In the genomic region with DNA sequence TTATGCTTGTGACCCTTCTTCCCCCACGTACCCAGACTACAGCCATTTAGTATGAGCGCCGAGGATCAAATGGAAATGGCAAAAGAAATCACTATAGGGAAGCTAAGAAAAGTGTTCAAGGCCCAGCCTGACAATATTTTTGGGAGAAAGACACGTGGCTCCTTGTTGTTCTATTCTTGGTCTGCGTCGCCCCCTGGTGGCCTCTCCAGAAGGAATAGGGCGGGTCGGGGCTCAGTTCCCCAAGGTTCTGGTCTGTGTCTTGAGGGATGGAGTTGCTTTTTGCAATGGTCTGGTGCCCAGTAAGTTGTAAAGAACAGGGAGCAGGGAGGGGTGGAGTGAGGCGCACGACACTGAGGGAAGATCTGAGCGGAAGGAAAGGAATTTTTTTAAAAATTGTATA, we compare ENCODE assay signal across 8 mouse cellular contexts.
DNase-seq lines count a peak whose midpoint lies in the region; ATAC-seq and TF ChIP-seq lines count a peak whose summit lies in the region.

No protein-coding gene starts in this region.

- H3K27ac ChIP-seq in gastrocnemius, adult 2 months = peak overlapping the region; percentile 87
- H3K27ac ChIP-seq in hindbrain, embryonic 16.5 days (ENCODE audit: low read depth, low read length) = no peak overlapping the region
- H3K27ac ChIP-seq in midbrain, embryonic 11.5 days (ENCODE audit: low read depth, low read length) = peak overlapping the region; percentile 80

- H3K27me3 ChIP-seq in Patski = no peaks in the 10 kb centered on the region
- H3K27me3 ChIP-seq in hindbrain, embryonic 16.5 days (replicated peaks; ENCODE audit: control insufficient read depth, insufficient read depth, low read length) = no peaks in the 10 kb centered on the region; the same call in 1 of the 2 replicates
- H3K27me3 ChIP-seq in midbrain, embryonic 11.5 days (ENCODE audit: control insufficient read depth, insufficient read depth, low read length) = peaks cover 9% of the 10 kb centered on the region; the same call in 1 of the 2 replicates

- H3K36me3 ChIP-seq in hindbrain, embryonic 16.5 days (ENCODE audit: control insufficient read depth, insufficient read depth, low read length) = no peaks in the 10 kb centered on the region
- H3K36me3 ChIP-seq in midbrain, embryonic 11.5 days (ENCODE audit: control insufficient read depth, insufficient read depth, low read length) = no peaks in the 10 kb centered on the region

- no peak for DNase-seq in Patski (ENCODE audit: low read depth, low spot score)
- DNase-seq in cerebellum, postnatal 25 days = peak; percentile 71 to 78
- DNase-seq in gastrocnemius, adult 2 months = peak; percentile 90
- DNase-seq in left cerebral cortex, postnatal 4 days = peak; percentile 92
- DNase-seq in midbrain, embryonic 11.5 days (ENCODE audit: low spot score, missing footprints) = peak; percentile 98
- peak; percentile 59 to 80 for DNase-seq in spleen, adult 18-20 months

- 3% methylated on average over 11 of the region's 11 CpGs for WGBS in hindbrain, embryonic 16.5 days
- 2% methylated on average over 11 of the region's 11 CpGs for WGBS in midbrain, embryonic 11.5 days

- H3K4me1 ChIP-seq in hindbrain, embryonic 16.5 days (ENCODE audit: control insufficient read depth, insufficient read depth, low read depth, low read length) = peaks cover 8% of the 10 kb centered on the region
- H3K4me1 ChIP-seq in midbrain, embryonic 11.5 days (ENCODE audit: control insufficient read depth, insufficient read depth, low read length) = peaks cover 22% of the 10 kb centered on the region

- CTCF ChIA-PET in Patski (lab: Charles Lee) = interaction anchor here (0.7 to 3.5 kb wide), 6 partner anchors 219 to 492 kb away, joined by 3 to 27 read pairs (median 4); no protein-coding TSS in a partner anchor

- in situ Hi-C loops in Patski (cut with MboI; ENCODE audit: low pct_unique_long_range_greater_than_20kb) = loop anchor here (5.0 kb wide), 1 partner anchor 226 kb away; no protein-coding TSS in a partner anchor

- peak overlapping the region; percentile 62 for H3K4me2 ChIP-seq in hindbrain, embryonic 16.5 days (ENCODE audit: low read length)
- no peak overlapping the region for H3K4me2 ChIP-seq in midbrain, embryonic 11.5 days

- no peak overlapping the region for H3K9ac ChIP-seq in hindbrain, embryonic 16.5 days (ENCODE audit: low read depth, low read length)
- H3K9ac ChIP-seq in midbrain, embryonic 11.5 days (ENCODE audit: low read length) = peak overlapping the region; percentile 79; the same call in 1 of the 2 replicates

- POLR2A ChIA-PET in Patski (lab: Charles Lee) = no interaction called here

- TF ChIP-seq CTCF in Patski (IDR thresholded peaks at IDR 0.05) = peak; percentile 97
- peak; percentile 92 for TF ChIP-seq CTCF in gastrocnemius, adult 2 months (IDR thresholded peaks at IDR 0.05)

- no peaks in the 10 kb centered on the region for H3K9me3 ChIP-seq in hindbrain, embryonic 16.5 days (ENCODE audit: control insufficient read depth, low read length)
- no peaks in the 10 kb centered on the region for H3K9me3 ChIP-seq in midbrain, embryonic 11.5 days (ENCODE audit: control insufficient read depth, low read length)

- no peak for ATAC-seq in Patski
- peak; percentile 58; the same call in 1 of the 2 replicates for ATAC-seq in hindbrain, embryonic 16.5 days
- peak; percentile 45 for ATAC-seq in midbrain, embryonic 11.5 days (ENCODE audit: low FRiP score)
- ATAC-seq in monocyte, adult 5-6 weeks (replicated peaks; ENCODE audit: insufficient number of reproducible peaks, low FRiP score, low TSS enrichment, poor library complexity, severe bottlenecking) = no peak; the same call in 1 of the 2 replicates

- intact Hi-C loops in gastrocnemius, adult 2 months (cut with DNase I) = loop anchor here (1.0 kb wide), 3 partner anchors 229 to 489 kb away; no protein-coding TSS in a partner anchor
- intact Hi-C loops in left cerebral cortex, postnatal 4 days (cut with DNase I) = loop anchor here (2.0 kb wide), 3 partner anchors 231 to 489 kb away; no protein-coding TSS in a partner anchor

- peak overlapping the region; percentile 70 for H3K4me3 ChIP-seq in gastrocnemius, adult 2 months
- no peak overlapping the region for H3K4me3 ChIP-seq in hindbrain, embryonic 16.5 days (ENCODE audit: low read length)
- H3K4me3 ChIP-seq in midbrain, embryonic 11.5 days (ENCODE audit: low read depth, low read length) = no peak overlapping the region

Comparison
In these comparisons a context has a peak if more than half of its experiments do, and no peak if none do; other contexts are left out.
1. ATAC-seq: peak in hindbrain, embryonic 16.5 days (single experiment) and midbrain, embryonic 11.5 days (single experiment); none in Patski (single experiment) and monocyte, adult 5-6 weeks (single experiment).